Mouse (Mus musculus) lung, adult 2 months (tissue): Measurements from ENCODE around the gene Ankrd2. TPM values are rescaled to one million over a fixed set of nuclear protein-coding genes. Genes with fewer than 3 reads are reported as not detected.
A peak's percentile ranks its signal among the peaks of the same experiment; 100 is the strongest.

ENCODE experiments used
- DNase-seq: peaks from one replicate; pipeline ENCODE4 v3.0.0; 2022
- H3K4me1 ChIP-seq: fragments of 200-500 bp; 2 replicates; pipeline ENCODE4 v1.6.1; 2011; ENCODE audit warnings: low read length; ENCODE audit not compliant: control insufficient read depth, insufficient read depth
- H3K4me3 ChIP-seq: fragments of 200-500 bp; replicated peaks from 2 replicates; pipeline ENCODE3; 2011; ENCODE audit warnings: low read depth, mild to moderate bottlenecking, control low read depth, low read length; ENCODE audit errors: extremely low read depth
- CTCF ChIP-seq: fragments of 200-500 bp; IDR thresholded peaks from 2 replicates; pipeline ENCODE4 v1.5.1; 2011; ENCODE audit warnings: mild to moderate bottlenecking, low read length, control low read depth; ENCODE audit not compliant: insufficient read depth
- POLR2A ChIP-seq: fragments of 200-500 bp; IDR thresholded peaks from 2 replicates; pipeline ENCODE4 v1.6.1; 2011; ENCODE audit warnings: low read depth, mild to moderate bottlenecking, control low read depth, low read length, borderline replicate concordance; ENCODE audit errors: extremely low read depth
- WGBS: fragments of 180-500 bp; shearing (Covaris S2); methylation state at CpG from one replicate; pipeline ENCODE4 v1.1.7; 2018; 5-methylcytosine and 5-hydroxymethylcytosine counted together
- polyA plus RNA-seq: library from polyadenylated mRNA; depleted of rRNA; stranded (reverse); fragments of >200 nt; gene quantifications from 2 replicates; pipeline ENCODE4 v1.2.3, GENCODE M21; 2012

Ankrd2 gene
- polyA plus RNA-seq, 1 experiment = 0.14 TPM

GRCm38 (mm10) chr19:42045269-42046102 is 9.7 kb downstream of the Ankrd2 start, which contains the start of gene Hoga1:
Hoga1 (plus strand) TSS chr19:42045610.
- DNase-seq = peak; percentile 72
- TF ChIP-seq CTCF = peak; percentile 90
- peak; percentile 54; the same call in 1 of the 2 replicates for TF ChIP-seq POLR2A
- peaks cover 4% of the 10 kb centered on the region for H3K4me1 ChIP-seq
- peak within 1 kb of the TSS; percentile 60 for H3K4me3 ChIP-seq
- WGBS = 20% methylated on average over 23 of the region's 23 CpGs

GRCm38 (mm10) chr19:42050251-42050650 is 14.5 kb downstream of the Ankrd2 start:
- Histone ChIP-seq H3K4me1 (peaks cover 4% of the 10 kb centered on the region), H3K4me3 (no peak overlapping the region)
- 92% methylated on average over 1 of the region's 1 CpGs for WGBS
- TF ChIP-seq POLR2A (no peak), CTCF (no peak)
- DNase-seq = no peak

- no peak overlapping the region for H3K4me3 ChIP-seq
- DNase-seq = no peak
- no peaks in the 10 kb centered on the region for H3K4me1 ChIP-seq
- WGBS = 82% methylated on average over 3 of the region's 3 CpGs
- TF ChIP-seq POLR2A (no peak), CTCF (no peak)
Observed at GRCm38 (mm10) chr19:42051351-42051750, 15.6 kb downstream of the Ankrd2 start.

GRCm38 (mm10) chr19:42051948-42052347 is 16.1 kb downstream of the Ankrd2 start, which contains the start of gene 4933411K16Rik:
4933411K16Rik (plus strand) TSS chr19:42052248.
- no peak for TF ChIP-seq CTCF
- no peak for TF ChIP-seq POLR2A
- WGBS = 86% methylated on average over 4 of the region's 4 CpGs
- Histone ChIP-seq H3K4me1 (no peaks in the 10 kb centered on the region), H3K4me3 (no peak within 1 kb of the TSS)
- DNase-seq = no peak

- Histone ChIP-seq H3K4me1 (no peaks in the 10 kb centered on the region), H3K4me3 (no peak overlapping the region)
- WGBS = 54% methylated on average over 6 of the region's 6 CpGs
- TF ChIP-seq CTCF = no peak
- no peak for TF ChIP-seq POLR2A
- DNase-seq = peak; percentile 23
Observed at GRCm38 (mm10) chr19:42054255-42054654, 18.5 kb downstream of the Ankrd2 start.

GRCm38 (mm10) chr19:42055881-42056280 is 20.1 kb downstream of the Ankrd2 start:
- no peaks in the 10 kb centered on the region for H3K4me1 ChIP-seq
- TF ChIP-seq POLR2A = no peak
- TF ChIP-seq CTCF = no peak
- no peak for DNase-seq
- no peak overlapping the region for H3K4me3 ChIP-seq
- WGBS = 77% methylated on average over 2 of the region's 2 CpGs

- 78% methylated on average over 6 of the region's 6 CpGs for WGBS
- Histone ChIP-seq H3K4me3 (no peak overlapping the region), H3K4me1 (no peaks in the 10 kb centered on the region)
- DNase-seq = no peak
- TF ChIP-seq CTCF (no peak), POLR2A (no peak)
Observed at GRCm38 (mm10) chr19:42056719-42057409, 21.1 kb downstream of the Ankrd2 start.

- no peaks in the 10 kb centered on the region for H3K4me1 ChIP-seq
- no peak for DNase-seq
- 47% methylated on average over 7 of the region's 7 CpGs for WGBS
- H3K4me3 ChIP-seq = no peak overlapping the region
- TF ChIP-seq CTCF (no peak), POLR2A (no peak)
Observed at GRCm38 (mm10) chr19:42058426-42058825, 22.6 kb downstream of the Ankrd2 start.

- DNase-seq = no peak
- 94% methylated on average over 7 of the region's 7 CpGs for WGBS
- H3K4me1 ChIP-seq = no peaks in the 10 kb centered on the region
- TF ChIP-seq POLR2A (no peak), CTCF (no peak)
- no peak overlapping the region for H3K4me3 ChIP-seq
Observed at GRCm38 (mm10) chr19:42061443-42061842, 25.6 kb downstream of the Ankrd2 start.
